Mouse (Mus musculus): ENCODE results near the gene Gm42957. TPM values are rescaled to one million over a fixed set of nuclear protein-coding genes. Genes with fewer than 3 reads are reported as not detected.
"Not testable (repeated sequence)": the region's sequence is repeated elsewhere in the genome, so short reads cannot be mapped to it uniquely, and the experiment has no call there.

Gm42957 gene
- polyA plus RNA-seq, 1 experiment, result not detected

GRCm38 (mm10) chr3:96684822-96685156 lies 49.5 kb downstream of the Gm42957 start:
- no peaks in the 10 kb centered on the region; the same call in 1 of the 2 replicates for H3K27me3 ChIP-seq (replicated peaks; ENCODE audit: control insufficient read depth, insufficient read depth, low read length)
- H3K27ac ChIP-seq (ENCODE audit: insufficient read depth, low read depth, low read length), result no peak overlapping the region
- 37% methylated on average over 28 of the region's 28 CpGs for WGBS
- no peak overlapping the region for H3K4me3 ChIP-seq (ENCODE audit: insufficient read depth, low read depth, low read length)
- peak; percentile 10 for DNase-seq
- H3K4me1 ChIP-seq (ENCODE audit: control insufficient read depth, insufficient read depth, low read length), result no peaks in the 10 kb centered on the region; the same call in 1 of the 2 replicates
- TF ChIP-seq CTCF (conservative IDR thresholded peaks at IDR 0.05; ENCODE audit: insufficient read depth, insufficient read length, low read depth, low read length) (no peak), POLR2A (IDR thresholded peaks at IDR 0.05; ENCODE audit: low read depth, low read length) (no peak)
- no peaks in the 10 kb centered on the region for H3K36me3 ChIP-seq (ENCODE audit: control insufficient read depth, insufficient read depth, low read length)

DNA sequence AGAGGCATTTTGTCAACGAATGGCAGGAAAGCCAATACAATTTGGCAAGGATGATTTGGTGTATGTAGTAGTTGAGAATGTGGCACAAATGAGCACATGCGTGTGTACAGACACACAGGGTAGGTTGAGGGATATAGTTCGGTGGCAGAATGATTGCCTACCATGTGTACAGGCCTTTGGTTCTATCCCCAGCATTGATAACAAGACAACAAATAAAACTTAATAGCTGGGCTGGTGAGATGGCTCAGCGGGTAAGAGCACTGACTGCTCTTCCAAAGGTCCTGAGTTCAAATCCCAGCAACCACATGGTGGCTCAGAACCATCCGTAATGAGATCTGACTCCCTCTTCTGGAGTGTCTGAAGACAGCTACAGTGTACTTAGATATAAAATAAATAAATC lies 50.8 kb downstream of the Gm42957 start:
- not testable (repeated sequence) for H3K4me1 ChIP-seq (ENCODE audit: control insufficient read depth, insufficient read depth, low read length); H3K27ac ChIP-seq (ENCODE audit: insufficient read depth, low read depth, low read length); H3K4me3 ChIP-seq (ENCODE audit: insufficient read depth, low read depth, low read length); H3K27me3 ChIP-seq (replicated peaks; ENCODE audit: control insufficient read depth, insufficient read depth, low read length); H3K36me3 ChIP-seq (ENCODE audit: control insufficient read depth, insufficient read depth, low read length); DNase-seq
- 95% methylated on average over 5 of the region's 5 CpGs for WGBS

DNA sequence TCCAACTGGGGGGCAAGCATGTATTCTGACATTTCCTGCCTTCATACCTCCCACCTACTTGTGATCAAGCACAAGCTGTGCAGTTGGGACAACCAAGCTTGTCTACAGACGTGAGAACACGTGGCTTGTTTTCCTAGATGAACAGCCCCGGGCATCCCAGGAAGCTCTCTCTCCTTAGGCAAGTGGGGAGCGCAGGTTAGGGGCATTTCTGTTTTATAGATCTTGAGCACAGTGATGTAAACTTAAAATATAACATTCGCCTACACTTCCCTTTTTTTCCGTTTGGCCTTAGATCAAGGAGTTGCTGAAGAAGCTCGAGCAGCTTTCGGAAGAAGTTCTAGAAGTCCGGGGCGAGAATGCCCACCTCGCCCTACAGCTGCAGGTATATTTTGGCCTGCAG lies 53.6 kb downstream of the Gm42957 start:
- Histone ChIP-seq H3K4me3 (ENCODE audit: insufficient read depth, low read depth, low read length) (no peak overlapping the region), H3K27ac (ENCODE audit: insufficient read depth, low read depth, low read length) (no peak overlapping the region), H3K4me1 (ENCODE audit: control insufficient read depth, insufficient read depth, low read length) (no peaks in the 10 kb centered on the region; the same call in 1 of the 2 replicates), H3K27me3 (replicated peaks; ENCODE audit: control insufficient read depth, insufficient read depth, low read length) (no peaks in the 10 kb centered on the region), H3K36me3 (ENCODE audit: control insufficient read depth, insufficient read depth, low read length) (no peaks in the 10 kb centered on the region)
- TF ChIP-seq CTCF (conservative IDR thresholded peaks at IDR 0.05; ENCODE audit: insufficient read depth, insufficient read length, low read depth, low read length) (no peak), POLR2A (IDR thresholded peaks at IDR 0.05; ENCODE audit: low read depth, low read length) (no peak)
- 85% methylated on average over 11 of the region's 11 CpGs for WGBS
- no peak for DNase-seq

DNA sequence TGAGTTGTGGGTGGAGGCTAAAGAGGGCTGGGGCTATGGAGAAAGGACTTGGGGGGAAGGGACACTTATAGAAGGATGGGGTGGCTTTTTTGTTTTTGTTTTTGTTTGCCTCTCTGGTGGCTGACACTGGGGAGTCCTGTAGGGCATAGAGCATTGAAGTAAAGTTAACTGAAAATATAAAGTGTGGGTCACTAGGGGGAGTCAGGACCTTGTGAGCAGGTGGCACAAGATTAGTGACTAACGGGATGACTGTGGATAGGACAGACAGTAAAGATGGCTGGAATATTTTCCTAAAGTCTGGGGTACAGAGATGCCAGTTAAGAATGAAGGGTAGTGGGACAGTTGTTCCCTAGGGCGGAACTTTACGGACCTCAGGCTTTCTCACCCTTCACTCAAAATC lies 55.0 kb downstream of the Gm42957 start:
- 54% methylated on average over 3 of the region's 3 CpGs for WGBS
- Histone ChIP-seq H3K36me3 (ENCODE audit: control insufficient read depth, insufficient read depth, low read length) (no peaks in the 10 kb centered on the region), H3K27me3 (replicated peaks; ENCODE audit: control insufficient read depth, insufficient read depth, low read length) (no peaks in the 10 kb centered on the region), H3K27ac (ENCODE audit: insufficient read depth, low read depth, low read length) (no peak overlapping the region), H3K4me3 (ENCODE audit: insufficient read depth, low read depth, low read length) (no peak overlapping the region), H3K4me1 (ENCODE audit: control insufficient read depth, insufficient read depth, low read length) (no peaks in the 10 kb centered on the region)
- DNase-seq, result no peak
- TF ChIP-seq CTCF (conservative IDR thresholded peaks at IDR 0.05; ENCODE audit: insufficient read depth, insufficient read length, low read depth, low read length) (peak; percentile 40), POLR2A (IDR thresholded peaks at IDR 0.05; ENCODE audit: low read depth, low read length) (no peak)

DNA sequence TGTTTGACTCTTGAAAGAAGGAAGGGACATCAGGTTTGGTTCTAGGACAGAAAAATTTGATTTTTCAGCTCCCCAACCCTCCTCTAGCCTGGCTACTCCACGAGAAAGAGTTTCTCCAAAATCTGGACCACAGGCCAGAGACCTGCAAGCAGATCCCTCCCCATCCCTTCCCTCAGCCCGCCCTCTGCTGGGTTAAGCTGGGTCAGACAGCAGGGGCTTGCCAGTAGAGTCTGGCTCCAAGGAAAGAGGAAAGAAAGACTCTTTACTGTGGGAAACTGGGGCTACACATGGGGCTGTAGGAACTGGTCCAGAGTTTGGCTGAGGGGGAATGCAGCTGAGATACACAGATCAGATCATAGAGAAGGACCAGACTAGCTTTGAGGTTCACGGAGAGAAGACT lies 57.2 kb downstream of the Gm42957 start:
- Histone ChIP-seq H3K4me1 (ENCODE audit: control insufficient read depth, insufficient read depth, low read length) (peaks cover 4% of the 10 kb centered on the region; the same call in 1 of the 2 replicates), H3K27ac (ENCODE audit: insufficient read depth, low read depth, low read length) (no peak overlapping the region), H3K4me3 (ENCODE audit: insufficient read depth, low read depth, low read length) (no peak overlapping the region), H3K36me3 (ENCODE audit: control insufficient read depth, insufficient read depth, low read length) (no peaks in the 10 kb centered on the region), H3K27me3 (replicated peaks; ENCODE audit: control insufficient read depth, insufficient read depth, low read length) (no peaks in the 10 kb centered on the region)
- 34% methylated on average over 3 of the region's 3 CpGs for WGBS
- peak; percentile 14 for DNase-seq
- TF ChIP-seq CTCF (conservative IDR thresholded peaks at IDR 0.05; ENCODE audit: insufficient read depth, insufficient read length, low read depth, low read length), result 0 out of 2 replicates have a peak, but pooled peaks have one; percentile 13
- TF ChIP-seq POLR2A (IDR thresholded peaks at IDR 0.05; ENCODE audit: low read depth, low read length), result no peak

- Histone ChIP-seq H3K27me3 (replicated peaks; ENCODE audit: control insufficient read depth, insufficient read depth, low read length) (no peaks in the 10 kb centered on the region), H3K4me1 (ENCODE audit: control insufficient read depth, insufficient read depth, low read length) (peaks cover 4% of the 10 kb centered on the region; the same call in 1 of the 2 replicates), H3K27ac (ENCODE audit: insufficient read depth, low read depth, low read length) (no peak overlapping the region), H3K4me3 (ENCODE audit: insufficient read depth, low read depth, low read length) (no peak overlapping the region), H3K36me3 (ENCODE audit: control insufficient read depth, insufficient read depth, low read length) (no peaks in the 10 kb centered on the region)
- no peak for TF ChIP-seq POLR2A (IDR thresholded peaks at IDR 0.05; ENCODE audit: low read depth, low read length)
- TF ChIP-seq CTCF (conservative IDR thresholded peaks at IDR 0.05; ENCODE audit: insufficient read depth, insufficient read length, low read depth, low read length), result no peak
- 79% methylated on average over 1 of the region's 1 CpGs for WGBS
- DNase-seq, result no peak
Measured at GRCm38 (mm10) chr3:96693579-96693978, 58.3 kb downstream of the Gm42957 start.

- H3K4me3 ChIP-seq (ENCODE audit: insufficient read depth, low read depth, low read length), result peak within 1 kb of the TSS; percentile 96
- 0 out of 2 replicates have a peak, but pooled peaks cover 1% of the 10 kb centered on the region for H3K36me3 ChIP-seq (ENCODE audit: control insufficient read depth, insufficient read depth, low read length)
- WGBS, result under 1% methylated on average over 35 of the region's 35 CpGs
- no peak for TF ChIP-seq POLR2A (IDR thresholded peaks at IDR 0.05; ENCODE audit: low read depth, low read length)
- no peak for TF ChIP-seq CTCF (conservative IDR thresholded peaks at IDR 0.05; ENCODE audit: insufficient read depth, insufficient read length, low read depth, low read length)
- peak; percentile 93 for DNase-seq
- no peaks in the 10 kb centered on the region for H3K27me3 ChIP-seq (replicated peaks; ENCODE audit: control insufficient read depth, insufficient read depth, low read length)
- H3K27ac ChIP-seq (ENCODE audit: insufficient read depth, low read depth, low read length), result peak within 1 kb of the TSS; percentile 81
- peaks cover 4% of the 10 kb centered on the region; the same call in 1 of the 2 replicates for H3K4me1 ChIP-seq (ENCODE audit: control insufficient read depth, insufficient read depth, low read length)
Measured at GRCm38 (mm10) chr3:96696198-96696765, 61.0 kb downstream of the Gm42957 start, which contains the start of gene Pias3. Gene Pias3, plus strand, starts transcription at chr3:96696384.

All from kidney, adult 2 months (tissue).